ENCODE assay signal across 11 mouse cellular contexts in genomic region chr3:98428928-98429525, GRCm38 (mm10). TPM values are rescaled to one million over a fixed set of nuclear protein-coding genes. Genes with fewer than 3 reads are reported as not detected.
DNase-seq lines count a peak whose midpoint lies in the region; ATAC-seq and TF ChIP-seq lines count a peak whose summit lies in the region.
"Had no signal": no experiment of that assay in that cellular context is flagged by ENCODE, and none has a peak within 500 bp of the region (broad histone marks: within the 10 kb centered on the region; RNA-seq: fewer than 3 reads in every experiment).

No protein-coding gene starts in this region.

- no peak for ATAC-seq in heart, embryonic 12.5 days (ENCODE audit: insufficient number of reproducible peaks, low FRiP score)
- no peak for ATAC-seq in stomach, embryonic 14.5 days (ENCODE audit: insufficient number of reproducible peaks, insufficient read depth, low FRiP score, low read depth)
- no peak for ATAC-seq in stomach, postnatal 0 days (ENCODE audit: low FRiP score, low TSS enrichment)
- ATAC-seq in limb, embryonic 13.5 days (ENCODE audit: low FRiP score, low read depth) = no peak
- ATAC-seq in stomach, embryonic 16.5 days (ENCODE audit: insufficient read depth, low FRiP score) = no peak

- H3K9ac ChIP-seq in heart, embryonic 12.5 days = no peak overlapping the region
- H3K9ac ChIP-seq in stomach, embryonic 14.5 days (replicated peaks; ENCODE audit: low read depth, low read length) = no peak overlapping the region
- no peak overlapping the region for H3K9ac ChIP-seq in stomach, postnatal 0 days (ENCODE audit: low read length)
- no peak overlapping the region for H3K9ac ChIP-seq in limb, embryonic 13.5 days
- H3K9ac ChIP-seq in stomach, embryonic 16.5 days (ENCODE audit: low read length) = no peak overlapping the region

- peaks cover 24% of the 10 kb centered on the region for H3K4me1 ChIP-seq in heart, embryonic 12.5 days (replicated peaks)
- peaks cover 5% of the 10 kb centered on the region; the same call in 1 of the 2 replicates for H3K4me1 ChIP-seq in stomach, embryonic 14.5 days (ENCODE audit: control insufficient read depth, insufficient read depth, low read length)
- H3K4me1 ChIP-seq in stomach, postnatal 0 days (replicated peaks; ENCODE audit: control insufficient read depth, insufficient read depth) = no peaks in the 10 kb centered on the region
- peaks cover 10% of the 10 kb centered on the region for H3K4me1 ChIP-seq in limb, embryonic 13.5 days
- peaks cover 13% of the 10 kb centered on the region for H3K4me1 ChIP-seq in stomach, embryonic 16.5 days (ENCODE audit: control insufficient read depth, insufficient read depth, low read length)

- no peak overlapping the region for H3K27ac ChIP-seq in heart, embryonic 12.5 days (ENCODE audit: poor library complexity, severe bottlenecking)
- no peak overlapping the region for H3K27ac ChIP-seq in stomach, embryonic 14.5 days (ENCODE audit: low read length)
- no peak overlapping the region for H3K27ac ChIP-seq in stomach, postnatal 0 days (replicated peaks)
- H3K27ac ChIP-seq in limb, embryonic 13.5 days = no peak overlapping the region
- no peak overlapping the region for H3K27ac ChIP-seq in stomach, embryonic 16.5 days (ENCODE audit: low read length)
- H3K27ac ChIP-seq: embryonic facial prominence, embryonic 15.5 days; limb, embryonic 15.5 days had no signal

- WGBS in heart, embryonic 12.5 days = 26% methylated on average over 8 of the region's 8 CpGs
- WGBS in stomach, embryonic 14.5 days = 50% methylated on average over 8 of the region's 8 CpGs
- 58% methylated on average over 8 of the region's 8 CpGs for WGBS in stomach, postnatal 0 days
- WGBS in limb, embryonic 13.5 days = 29% methylated on average over 8 of the region's 8 CpGs
- 55% methylated on average over 8 of the region's 8 CpGs for WGBS in stomach, embryonic 16.5 days

- peaks cover 10% of the 10 kb centered on the region; the same call in 1 of the 2 replicates for H3K27me3 ChIP-seq in heart, embryonic 12.5 days (replicated peaks)
- peaks cover 5% of the 10 kb centered on the region; the same call in 1 of the 2 replicates for H3K27me3 ChIP-seq in stomach, embryonic 14.5 days (ENCODE audit: control insufficient read depth, insufficient read depth, low read length)
- H3K27me3 ChIP-seq in stomach, postnatal 0 days (ENCODE audit: control insufficient read depth, insufficient read depth, low read length) = no peaks in the 10 kb centered on the region
- H3K27me3 ChIP-seq in limb, embryonic 13.5 days = peaks cover 51% of the 10 kb centered on the region
- H3K27me3 ChIP-seq in stomach, embryonic 16.5 days (ENCODE audit: control insufficient read depth, insufficient read depth, low read length) = peaks cover 22% of the 10 kb centered on the region

- peaks cover 8% of the 10 kb centered on the region for H3K36me3 ChIP-seq in heart, embryonic 12.5 days
- no peaks in the 10 kb centered on the region; the same call in 1 of the 2 replicates for H3K36me3 ChIP-seq in stomach, embryonic 14.5 days (ENCODE audit: control insufficient read depth, insufficient read depth, low read length)
- no peaks in the 10 kb centered on the region for H3K36me3 ChIP-seq in stomach, postnatal 0 days (ENCODE audit: control insufficient read depth, insufficient read depth, low read length)
- peaks cover 6% of the 10 kb centered on the region for H3K36me3 ChIP-seq in limb, embryonic 13.5 days
- no peaks in the 10 kb centered on the region for H3K36me3 ChIP-seq in stomach, embryonic 16.5 days (ENCODE audit: control insufficient read depth, insufficient read depth, low read length)
- H3K36me3 ChIP-seq: embryonic facial prominence, embryonic 15.5 days had no signal

- intact Hi-C loops in heart, postnatal 10 days (cut with DNase I) = loop anchor here (5.0 kb wide), 1 partner anchor 67 kb away; no protein-coding TSS in a partner anchor

- no peak for DNase-seq in heart, postnatal 10 days
- no peak for DNase-seq in stomach, postnatal 0 days (ENCODE audit: low spot score)
- DNase-seq in retina, postnatal 1 day = no peak
- DNase-seq in left cerebral cortex, adult 9 months (ENCODE audit: low spot score in 2 of 2) = no peak

- TF ChIP-seq EP300 in stomach, postnatal 0 days (optimal IDR thresholded peaks at IDR 0.05) = no peak

- no peaks in the 10 kb centered on the region for H3K9me3 ChIP-seq in heart, embryonic 12.5 days (replicated peaks)
- H3K9me3 ChIP-seq in stomach, embryonic 14.5 days (ENCODE audit: control insufficient read depth, low read depth, low read length) = no peaks in the 10 kb centered on the region
- no peaks in the 10 kb centered on the region for H3K9me3 ChIP-seq in stomach, postnatal 0 days (ENCODE audit: control insufficient read depth, low read length)
- no peaks in the 10 kb centered on the region for H3K9me3 ChIP-seq in limb, embryonic 13.5 days
- no peaks in the 10 kb centered on the region for H3K9me3 ChIP-seq in stomach, embryonic 16.5 days (replicated peaks; ENCODE audit: control insufficient read depth, low read length)
- H3K9me3 ChIP-seq: embryonic facial prominence, embryonic 15.5 days; limb, embryonic 15.5 days had no signal

- H3K4me3 ChIP-seq in heart, embryonic 12.5 days = peak overlapping the region; percentile 72; the same call in 1 of the 2 replicates
- no peak overlapping the region for H3K4me3 ChIP-seq in stomach, embryonic 14.5 days (ENCODE audit: low read depth, low read length)
- no peak overlapping the region for H3K4me3 ChIP-seq in stomach, postnatal 0 days (ENCODE audit: low read depth, low read length)
- H3K4me3 ChIP-seq in limb, embryonic 13.5 days = peak overlapping the region; percentile 66; the same call in 1 of the 2 replicates
- H3K4me3 ChIP-seq in stomach, embryonic 16.5 days (replicated peaks; ENCODE audit: low read length) = no peak overlapping the region

- peak overlapping the region; percentile 99 for H3K4me2 ChIP-seq in heart, embryonic 12.5 days
- H3K4me2 ChIP-seq in stomach, embryonic 14.5 days (replicated peaks; ENCODE audit: low read depth, low read length) = peak overlapping the region; percentile 99; the same call in 1 of the 2 replicates
- H3K4me2 ChIP-seq in stomach, postnatal 0 days (replicated peaks; ENCODE audit: low read depth) = no peak overlapping the region
- peak overlapping the region; percentile 98 for H3K4me2 ChIP-seq in limb, embryonic 13.5 days (replicated peaks)
- peak overlapping the region; percentile 100; the same call in 1 of the 2 replicates for H3K4me2 ChIP-seq in stomach, embryonic 16.5 days (ENCODE audit: low read depth, low read length)

- no peak for TF ChIP-seq CTCF in stomach, postnatal 0 days (IDR thresholded peaks at IDR 0.05; ENCODE audit: low read depth)

RNA-seq across cellular contexts. Expression of gene Gm4450, which starts 27.9 kb away (rescaled TPM):
- polyA plus RNA-seq in heart, embryonic 12.5 days (2016; fragmentation: Nextera tagmentation; extraction: Ambion mirVana) = not detected in 2 replicates
- total RNA-seq in heart, postnatal 10 days (2021) = not detected
- polyA plus RNA-seq in stomach, embryonic 14.5 days (2014; fragmentation: Nextera tagmentation; extraction: Ambion mirVana) = not detected in 2 replicates
- polyA plus RNA-seq in stomach, postnatal 0 days (2015; fragmentation: Nextera tagmentation; extraction: Ambion mirVana) = not detected in 2 replicates
- polyA plus RNA-seq in limb, embryonic 13.5 days (2015; fragmentation: Nextera tagmentation; extraction: Ambion mirVana) = not detected in 2 replicates
- polyA plus RNA-seq in stomach, embryonic 16.5 days (2015; fragmentation: Nextera tagmentation; extraction: Ambion mirVana) = 0.08 TPM in 1 of 2 replicates, not detected in the other
- total RNA-seq: ES-E14 had no signal
- polyA plus RNA-seq: embryonic facial prominence, embryonic 15.5 days; limb, embryonic 15.5 days had no signal

RNA-seq across cellular contexts. Expression of gene Zfp697, which starts 46.8 kb away (rescaled TPM):
- 8.0 and 8.3 TPM in 2 replicates for polyA plus RNA-seq in heart, embryonic 12.5 days (2016; fragmentation: Nextera tagmentation; extraction: Ambion mirVana)
- total RNA-seq in heart, postnatal 10 days (2021) = 1 to 10 TPM; 7.9 to 8.6 TPM
- polyA plus RNA-seq in stomach, embryonic 14.5 days (2014; fragmentation: Nextera tagmentation; extraction: Ambion mirVana) = 9.2 and 10.1 TPM in 2 replicates
- 1.6 and 2.1 TPM in 2 replicates for polyA plus RNA-seq in stomach, postnatal 0 days (2015; fragmentation: Nextera tagmentation; extraction: Ambion mirVana)
- 8.5 and 9.0 TPM in 2 replicates for polyA plus RNA-seq in limb, embryonic 13.5 days (2015; fragmentation: Nextera tagmentation; extraction: Ambion mirVana)
- polyA plus RNA-seq in stomach, embryonic 16.5 days (2015; fragmentation: Nextera tagmentation; extraction: Ambion mirVana) = 4.7 and 5.4 TPM in 2 replicates

Comparison
In these comparisons a context has a peak if more than half of its experiments do, and no peak if none do; other contexts are left out.
1. H3K4me3 ChIP-seq: peak in heart, embryonic 12.5 days (single experiment) and limb, embryonic 13.5 days (single experiment); none in stomach, embryonic 14.5 days (single experiment), stomach, postnatal 0 days (single experiment) and stomach, embryonic 16.5 days (single experiment).